Mouse (Mus musculus) Muller cell, postnatal 12 days (primary cell): ENCODE results near the gene Idh2.
A peak's percentile ranks its signal among the peaks of the same experiment; 100 is the strongest.
"Not testable (repeated sequence)": the region's sequence is repeated elsewhere in the genome, so short reads cannot be mapped to it uniquely, and the experiment has no call there.

Source experiments
- DNase-seq: peaks from one replicate; pipeline ENCODE4 v3.0.0-alpha.2; 2015; ENCODE audit errors: inconsistent ontology term

Idh2 gene

GRCm38 (mm10) chr7:80060012-80060778 is 55.0 kb downstream of the Idh2 start:
- DNase-seq = no peak

- no peak for DNase-seq
Observed at GRCm38 (mm10) chr7:80059064-80059838, 55.9 kb downstream of the Idh2 start.

GRCm38 (mm10) chr7:80058405-80059063 is 56.7 kb downstream of the Idh2 start:
- no peak for DNase-seq

DNA sequence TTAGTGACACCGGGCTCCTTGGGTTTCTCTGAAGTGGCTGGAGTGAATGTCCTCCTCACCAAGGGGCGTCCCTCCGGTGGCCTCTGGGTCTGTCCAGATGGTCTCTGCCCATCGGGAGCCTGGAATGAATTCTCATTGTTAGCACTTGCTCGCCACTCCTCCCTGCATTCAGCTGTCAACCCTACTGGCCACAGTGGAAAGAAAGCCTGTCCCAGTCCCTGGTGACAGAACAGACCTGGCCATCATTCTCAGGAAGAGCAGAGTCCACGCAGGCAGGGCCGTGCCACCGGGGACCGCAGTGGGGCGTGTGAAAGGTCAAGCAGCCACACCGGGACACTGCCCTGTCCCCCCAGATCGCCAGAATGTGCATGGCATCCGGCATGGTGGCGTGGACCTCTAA is 57.4 kb downstream of the Idh2 start:
- peak; percentile 58 for DNase-seq

GRCm38 (mm10) chr7:80057002-80057691 is 58.0 kb downstream of the Idh2 start:
- peak; percentile 55 for DNase-seq

- DNase-seq = no peak
Observed at GRCm38 (mm10) chr7:80055781-80056180, 59.4 kb downstream of the Idh2 start.

GRCm38 (mm10) chr7:80053147-80053546 is 62.0 kb downstream of the Idh2 start:
- DNase-seq = no peak

DNA sequence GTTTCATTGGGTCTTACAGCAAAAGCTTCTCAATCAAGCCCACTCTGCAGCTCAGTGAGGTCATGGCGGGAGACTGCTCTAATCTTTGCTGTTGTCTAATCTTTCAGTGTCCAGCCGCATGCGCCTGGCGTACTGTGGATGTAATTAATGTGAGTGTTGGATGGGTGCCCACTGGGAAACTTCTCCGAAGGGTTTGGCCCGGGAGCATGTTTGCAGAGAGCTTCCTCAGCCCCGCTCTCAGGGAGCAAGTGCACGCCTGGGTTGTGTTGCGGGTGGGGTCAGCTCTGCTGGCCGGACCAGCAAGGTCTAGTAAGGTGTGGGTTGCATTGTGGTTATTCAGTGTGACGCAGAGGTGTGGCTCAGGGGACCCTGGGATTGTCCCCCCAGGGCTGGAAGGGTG is 62.9 kb downstream of the Idh2 start:
- peak; percentile 58 for DNase-seq

DNA sequence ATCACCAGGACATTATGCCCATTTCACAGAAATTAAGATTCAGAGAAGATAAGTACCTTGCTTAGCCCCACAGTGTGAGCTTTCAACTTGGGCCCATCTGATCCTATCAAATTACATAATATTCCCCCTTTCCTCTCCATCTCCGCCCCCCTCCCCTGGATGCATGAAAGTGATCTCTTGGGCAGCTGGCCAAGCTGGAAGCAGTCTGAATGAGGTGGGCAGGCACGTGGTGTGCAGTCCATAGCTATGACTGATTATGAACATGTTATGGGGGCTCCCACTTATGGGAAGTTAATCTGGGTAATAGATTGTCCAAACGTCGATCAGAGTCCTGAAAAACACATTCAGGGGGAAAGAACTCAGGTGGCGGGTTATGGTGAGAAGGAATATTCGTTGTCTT is 63.4 kb downstream of the Idh2 start:
- no peak for DNase-seq

DNA sequence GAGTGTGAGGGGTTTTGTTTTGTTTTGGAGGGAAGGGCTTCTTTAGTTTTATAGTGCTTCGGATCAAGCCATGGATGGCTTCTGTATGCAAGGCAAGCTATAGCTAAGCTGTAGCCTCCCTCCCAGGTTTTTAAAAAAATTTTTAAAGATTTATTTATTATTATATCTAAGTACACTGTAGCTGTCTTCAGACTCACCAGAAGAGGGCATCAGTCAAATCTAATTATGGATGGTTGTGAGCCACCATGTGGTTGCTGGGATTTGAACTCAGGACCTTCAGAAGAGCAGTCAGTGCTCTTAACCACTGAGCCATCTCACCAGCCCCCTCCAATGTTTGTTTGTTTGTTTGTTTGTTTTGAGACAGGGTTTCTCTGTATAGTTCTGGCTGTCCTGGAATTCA is 64.8 kb downstream of the Idh2 start:
- not testable (repeated sequence) for DNase-seq

GRCm38 (mm10) chr7:80049746-80050145 is 65.4 kb downstream of the Idh2 start:
- DNase-seq = no peak

GRCm38 (mm10) chr7:80047041-80047440 is 68.2 kb downstream of the Idh2 start:
- DNase-seq = no peak
